Mouse (Mus musculus): ENCODE measurements at regions not wholly inside any gene's neighbourhood (a gene's known extent, or its start where the extent isn't known, plus 50 kb on each side); places are given as distances from the start of the nearest gene placed in this dataset.

- no peak for TF ChIP-seq MAFK (IDR thresholded peaks at IDR 0.05; ENCODE audit: insufficient replicate concordance, low read length)
- no peak for TF ChIP-seq CTCF (conservative IDR thresholded peaks at IDR 0.05 in 1 of 2, IDR thresholded peaks at IDR 0.05 in 1 of 2; ENCODE audit: low read depth in 2 of 2, low read length in 2 of 2)
- no peak for TF ChIP-seq POLR2A (IDR thresholded peaks at IDR 0.05; ENCODE audit: low read depth, low read length)
- TF ChIP-seq TCF12 (IDR thresholded peaks at IDR 0.05; ENCODE audit: low read depth, low read length) = no peak
- no peak for TF ChIP-seq EP300 (IDR thresholded peaks at IDR 0.05; ENCODE audit: low read length)
- TF ChIP-seq CHD2 (IDR thresholded peaks at IDR 0.05; ENCODE audit: low read length) = no peak
- no peak for TF ChIP-seq UBTF (IDR thresholded peaks at IDR 0.05; ENCODE audit: low read depth, low read length)
- no peak for TF ChIP-seq ZC3H11A (IDR thresholded peaks at IDR 0.05; ENCODE audit: low read depth, low read length)
These were observed 63.8 kb upstream of the P3h2 start for GRCm38 (mm10) chr16:26169382-26169781.

Data from CH12.LX (cell line).